Mouse (Mus musculus) embryonic facial prominence, embryonic 13.5 days (tissue): ENCODE results near the gene Cpa5. TPM values are rescaled to one million over a fixed set of nuclear protein-coding genes. Genes with fewer than 3 reads are reported as not detected.

ENCODE experiments used
- ATAC-seq: fragments of 200-750 bp; cut with Nextera tagmentation; 2 replicates; pipeline ENCODE4 v1.8.0; 2017; ENCODE audit warnings: low read depth; ENCODE audit not compliant: insufficient number of reproducible peaks, insufficient read depth, low FRiP score, low TSS enrichment
- H3K27ac ChIP-seq: fragments of 300-500 bp; sonication (generic); 2 replicates; pipeline ENCODE4 v1.5.1; 2015; ENCODE audit warnings: moderate library complexity, mild to moderate bottlenecking, inconsistent platforms
- H3K27me3 ChIP-seq: fragments of 300-500 bp; sonication (generic); 2 replicates; pipeline ENCODE4 v1.6.1; 2015; ENCODE audit warnings: mild to moderate bottlenecking, inconsistent platforms
- H3K36me3 ChIP-seq: fragments of 300-500 bp; sonication (generic); 2 replicates; pipeline ENCODE4 v1.6.1; 2015; ENCODE audit warnings: mild to moderate bottlenecking, inconsistent platforms
- H3K4me1 ChIP-seq: fragments of 300-500 bp; sonication (generic); 2 replicates; pipeline ENCODE4 v1.6.1; 2015; ENCODE audit warnings: inconsistent platforms
- H3K4me2 ChIP-seq: fragments of 300-500 bp; sonication (generic); 2 replicates; pipeline ENCODE4 v1.6.1; 2015; ENCODE audit warnings: moderate library complexity, mild to moderate bottlenecking, inconsistent platforms
- H3K4me3 ChIP-seq: fragments of 300-500 bp; sonication (generic); 2 replicates; pipeline ENCODE4 v1.5.1; 2015; ENCODE audit warnings: mild to moderate bottlenecking, inconsistent platforms
- H3K9ac ChIP-seq: fragments of 300-500 bp; sonication (generic); 2 replicates; pipeline ENCODE4 v1.6.1; 2015; ENCODE audit warnings: mild to moderate bottlenecking, inconsistent platforms
- H3K9me3 ChIP-seq: fragments of 300-500 bp; sonication (generic); 2 replicates; pipeline ENCODE4 v1.6.1; 2016; ENCODE audit warnings: inconsistent platforms
- WGBS: fragments of 180-500 bp; shearing (Covaris S2); methylation state at CpG from one replicate; pipeline ENCODE4 v1.1.7; 2015; ENCODE audit warnings: mixed read lengths; 5-methylcytosine and 5-hydroxymethylcytosine counted together
- polyA plus RNA-seq: library from polyadenylated mRNA; unstranded; fragments of >200 nt; fragmentation: Nextera tagmentation; extraction: Ambion mirVana; gene quantifications from 2 replicates; pipeline ENCODE4 v1.2.1, GENCODE M21; 2015

The Cpa5 gene
- polyA plus RNA-seq, 1 experiment from 2014 or later = 0.28 TPM

DNA sequence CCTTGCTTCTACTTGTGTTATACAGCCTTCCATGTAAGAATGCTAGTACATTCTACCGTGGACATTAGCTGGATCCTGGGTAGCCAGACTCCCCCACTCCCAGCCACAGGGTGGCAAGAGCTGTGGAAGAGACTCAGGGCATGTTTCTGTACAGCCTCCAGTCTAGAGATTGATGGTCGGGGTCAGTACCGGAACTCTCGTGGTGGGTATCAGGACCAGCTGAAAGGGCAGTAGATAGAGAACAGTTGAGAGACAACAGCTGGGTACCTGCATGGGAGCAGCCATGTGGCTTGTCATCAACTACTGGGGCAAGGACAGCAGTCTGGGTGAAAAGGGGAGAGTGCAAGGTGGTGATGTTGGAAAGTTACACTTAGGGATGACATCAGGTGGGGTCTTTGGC is 5.7 kb upstream of the Cpa5 start:
- Histone ChIP-seq H3K27me3 (no peaks in the 10 kb centered on the region), H3K27ac (peak overlapping the region; percentile 23; the same call in 1 of the 2 replicates), H3K9me3 (no peaks in the 10 kb centered on the region), H3K4me2 (no peak overlapping the region), H3K4me3 (no peak overlapping the region), H3K36me3 (no peaks in the 10 kb centered on the region), H3K4me1 (peaks cover 14% of the 10 kb centered on the region), H3K9ac (no peak overlapping the region)
- 90% methylated on average over 4 of the region's 4 CpGs for WGBS
- no peak for ATAC-seq

DNA sequence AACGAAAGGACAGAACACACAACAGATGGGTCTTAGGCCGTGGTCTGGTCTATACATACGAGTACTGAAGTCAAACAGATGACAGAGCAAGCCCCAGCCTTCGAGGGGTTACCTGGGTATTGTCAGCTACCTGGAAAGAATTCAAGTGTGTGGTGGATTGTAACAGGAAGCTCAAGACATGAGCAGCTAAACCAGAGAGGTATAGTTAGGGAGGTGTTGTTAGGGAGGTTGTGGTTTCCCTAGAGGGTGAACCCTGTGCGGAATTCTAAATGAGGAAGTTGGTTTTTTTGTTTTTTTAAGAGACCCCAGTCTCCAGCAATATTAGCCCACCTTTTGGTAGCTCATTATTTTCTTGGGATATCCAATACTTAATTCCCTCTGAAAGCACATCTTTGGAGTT is 5.1 kb upstream of the Cpa5 start:
- ATAC-seq = no peak

DNA sequence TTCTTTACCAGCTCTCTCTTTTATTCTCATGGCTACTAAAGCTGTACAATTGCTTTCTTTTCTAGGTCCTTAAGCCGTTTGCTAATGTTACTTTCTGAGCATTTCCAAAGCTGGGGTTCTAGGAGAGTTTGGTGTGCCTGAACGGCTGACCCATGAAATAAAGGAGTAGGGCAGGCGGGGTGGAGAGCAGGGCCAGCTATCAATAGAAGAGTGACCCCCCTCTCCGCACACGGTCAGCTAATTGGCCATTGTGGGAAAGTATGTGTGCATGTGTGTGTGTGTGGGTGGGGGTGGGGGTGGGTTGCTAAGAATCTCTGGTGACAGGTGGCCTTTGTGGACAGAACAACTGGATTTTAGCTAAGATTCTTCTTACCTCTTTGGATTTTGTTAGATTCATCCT is 402 bp downstream of the Cpa5 start:
- no peaks in the 10 kb centered on the region for H3K9me3 ChIP-seq
- 75% methylated on average over 5 of the region's 5 CpGs for WGBS
- no peak overlapping the region for H3K4me2 ChIP-seq
- H3K27me3 ChIP-seq = no peaks in the 10 kb centered on the region
- H3K4me3 ChIP-seq = no peak overlapping the region
- H3K9ac ChIP-seq = no peak overlapping the region
- no peak for ATAC-seq
- H3K36me3 ChIP-seq = no peaks in the 10 kb centered on the region
- H3K27ac ChIP-seq = no peak overlapping the region
- H3K4me1 ChIP-seq = peaks cover 28% of the 10 kb centered on the region

More for the DNA sequence above, 5.1 kb upstream of the Cpa5 start:
- Histone ChIP-seq H3K4me3 (no peak overlapping the region), H3K9ac (no peak overlapping the region), H3K36me3 (no peaks in the 10 kb centered on the region), H3K9me3 (no peaks in the 10 kb centered on the region), H3K27me3 (no peaks in the 10 kb centered on the region), H3K27ac (peak overlapping the region; percentile 23; the same call in 1 of the 2 replicates), H3K4me1 (peaks cover 14% of the 10 kb centered on the region), H3K4me2 (no peak overlapping the region)
- 75% methylated on average over 5 of the region's 5 CpGs for WGBS

DNA sequence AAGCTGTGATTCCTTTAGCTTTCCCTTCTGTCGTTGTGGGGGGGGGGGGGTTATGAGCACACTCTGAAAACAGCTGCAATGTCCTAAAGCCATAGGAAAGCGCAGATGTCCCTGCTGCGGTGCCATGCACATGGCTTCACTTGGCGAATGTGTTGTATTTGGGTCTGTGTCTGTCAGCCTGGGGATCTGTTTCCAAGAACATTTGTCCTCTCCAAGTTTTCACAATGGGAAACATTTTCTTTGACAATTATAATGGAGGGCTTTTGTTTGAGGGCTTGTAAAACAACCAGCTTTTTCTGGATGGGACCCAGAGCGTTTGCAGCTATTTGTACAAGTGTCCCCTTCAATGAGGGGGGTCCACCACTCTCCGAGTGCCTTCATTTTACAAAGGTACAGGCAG is 3.4 kb downstream of the Cpa5 start:
- peak overlapping the region; percentile 95 for H3K27ac ChIP-seq

DNA sequence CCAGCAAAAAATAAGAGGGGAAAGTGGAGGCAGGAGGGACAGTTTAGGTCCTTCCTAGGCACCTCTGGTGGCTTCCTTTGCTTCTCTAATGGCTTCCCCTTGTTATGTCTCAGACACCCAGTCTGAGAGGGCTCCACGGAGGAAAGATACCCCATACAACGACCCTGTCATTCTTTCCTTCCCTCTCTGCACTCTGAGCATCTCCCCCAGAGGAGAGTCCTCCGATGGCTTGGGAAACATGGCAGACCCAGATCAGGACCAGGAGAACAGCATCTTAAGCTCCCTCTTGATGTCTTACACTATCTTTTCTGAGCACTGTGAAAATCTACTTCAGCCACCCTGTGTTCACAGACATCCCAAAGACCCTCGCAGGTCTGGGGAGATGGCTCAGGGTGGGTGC is 4.9 kb downstream of the Cpa5 start:
- Histone ChIP-seq H3K27me3 (no peaks in the 10 kb centered on the region), H3K4me3 (no peak overlapping the region), H3K9me3 (no peaks in the 10 kb centered on the region), H3K36me3 (no peaks in the 10 kb centered on the region), H3K9ac (no peak overlapping the region), H3K4me2 (peak overlapping the region; percentile 57; the same call in 1 of the 2 replicates), H3K4me1 (peaks cover 60% of the 10 kb centered on the region), H3K27ac (peak overlapping the region; percentile 95)
- WGBS = 25% methylated on average over 4 of the region's 4 CpGs
- ATAC-seq = no peak

More for the DNA sequence above, 3.4 kb downstream of the Cpa5 start:
- no peaks in the 10 kb centered on the region for H3K27me3 ChIP-seq
- no peak overlapping the region for H3K4me3 ChIP-seq
- H3K9me3 ChIP-seq = no peaks in the 10 kb centered on the region
- no peak overlapping the region for H3K9ac ChIP-seq
- ATAC-seq = no peak
- H3K4me1 ChIP-seq = peaks cover 52% of the 10 kb centered on the region
- WGBS = 69% methylated on average over 6 of the region's 6 CpGs
- H3K4me2 ChIP-seq = no peak overlapping the region
- H3K36me3 ChIP-seq = no peaks in the 10 kb centered on the region

DNA sequence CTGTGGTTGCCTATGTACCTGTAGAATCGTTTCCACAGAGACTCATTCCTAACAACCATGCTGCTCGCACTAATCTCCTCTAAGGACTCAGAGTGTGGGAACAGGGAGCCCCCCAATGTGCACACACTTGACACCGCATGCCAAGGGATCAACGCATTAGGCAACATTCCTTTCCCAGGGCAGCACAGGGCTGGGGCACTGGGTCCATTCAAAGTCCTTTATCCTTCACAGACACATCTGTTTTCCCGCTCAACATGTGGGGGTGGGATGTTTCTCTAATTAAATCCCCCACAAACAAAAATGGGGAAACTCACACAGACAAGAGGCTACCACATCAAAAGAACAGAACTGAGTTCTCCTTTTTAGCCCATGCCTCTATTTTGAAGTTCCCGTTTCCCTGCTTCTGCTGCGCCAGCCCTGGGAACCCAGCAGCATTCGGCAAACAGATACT is 5.7 kb downstream of the Cpa5 start:
- Histone ChIP-seq H3K4me2 (peak overlapping the region; percentile 57), H3K4me1 (peaks cover 60% of the 10 kb centered on the region)
- ATAC-seq = no peak

DNA sequence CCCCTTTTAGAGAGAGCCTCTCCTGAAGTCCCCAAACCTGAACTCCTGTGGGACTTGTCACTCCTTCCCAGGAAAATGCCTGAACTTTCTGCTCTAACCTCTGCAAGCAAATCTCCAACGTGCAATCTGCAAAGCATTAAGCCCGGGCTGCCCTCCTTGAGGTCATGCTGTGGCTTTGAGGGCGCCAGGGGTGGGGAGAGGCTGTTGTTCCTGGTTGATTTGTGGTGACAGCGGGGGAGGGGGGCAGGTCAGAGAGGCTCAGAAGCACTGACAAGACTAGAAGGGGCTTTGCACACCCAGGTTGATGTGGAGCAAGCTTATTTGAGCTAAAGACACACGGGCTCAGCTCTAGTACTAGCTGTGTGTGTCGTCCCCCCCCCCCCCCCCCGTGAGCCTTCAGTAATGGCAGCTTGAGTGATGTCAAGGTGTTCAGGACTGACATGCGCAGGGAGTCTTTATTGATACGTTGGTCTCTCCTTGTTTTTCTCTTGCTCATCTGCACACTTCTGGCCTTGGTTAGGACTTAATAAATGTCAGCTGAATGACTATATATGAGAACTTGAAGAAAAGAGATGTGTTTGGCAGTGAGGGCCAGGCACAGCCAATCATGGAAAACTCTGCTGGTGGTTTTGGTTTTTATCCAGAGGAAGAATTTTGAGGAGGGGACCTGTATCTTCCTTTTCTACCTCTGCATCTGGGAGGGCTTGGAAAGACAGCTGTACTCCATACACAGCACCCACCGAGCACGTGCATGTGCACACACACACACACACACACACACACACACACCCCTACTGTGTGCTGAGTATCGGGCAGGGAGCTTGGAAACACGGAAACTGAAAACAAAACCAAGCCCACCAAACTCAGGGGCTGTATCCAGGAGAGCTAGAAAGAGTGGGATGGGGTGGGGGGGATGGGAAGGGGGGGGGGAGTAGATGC is 6.5 kb downstream of the Cpa5 start:
- Histone ChIP-seq H3K4me3 (peak overlapping the region; percentile 26), H3K9me3 (no peaks in the 10 kb centered on the region), H3K4me2 (peak overlapping the region; percentile 57), H3K36me3 (no peaks in the 10 kb centered on the region), H3K4me1 (peaks cover 60% of the 10 kb centered on the region), H3K27me3 (no peaks in the 10 kb centered on the region), H3K27ac (peak overlapping the region; percentile 95), H3K9ac (peak overlapping the region; percentile 46; the same call in 1 of the 2 replicates)
- peak; percentile 53 for ATAC-seq
- WGBS = 3% methylated on average over 13 of the region's 13 CpGs

More for the DNA sequence above, 5.7 kb downstream of the Cpa5 start:
- H3K27ac ChIP-seq = peak overlapping the region; percentile 95
- 2% methylated on average over 8 of the region's 8 CpGs for WGBS
- no peak overlapping the region for H3K4me3 ChIP-seq
- H3K36me3 ChIP-seq = no peaks in the 10 kb centered on the region
- H3K27me3 ChIP-seq = no peaks in the 10 kb centered on the region
- 0 out of 2 replicates have a peak overlapping the region, but pooled peaks have one; percentile 46 for H3K9ac ChIP-seq
- no peaks in the 10 kb centered on the region for H3K9me3 ChIP-seq

DNA sequence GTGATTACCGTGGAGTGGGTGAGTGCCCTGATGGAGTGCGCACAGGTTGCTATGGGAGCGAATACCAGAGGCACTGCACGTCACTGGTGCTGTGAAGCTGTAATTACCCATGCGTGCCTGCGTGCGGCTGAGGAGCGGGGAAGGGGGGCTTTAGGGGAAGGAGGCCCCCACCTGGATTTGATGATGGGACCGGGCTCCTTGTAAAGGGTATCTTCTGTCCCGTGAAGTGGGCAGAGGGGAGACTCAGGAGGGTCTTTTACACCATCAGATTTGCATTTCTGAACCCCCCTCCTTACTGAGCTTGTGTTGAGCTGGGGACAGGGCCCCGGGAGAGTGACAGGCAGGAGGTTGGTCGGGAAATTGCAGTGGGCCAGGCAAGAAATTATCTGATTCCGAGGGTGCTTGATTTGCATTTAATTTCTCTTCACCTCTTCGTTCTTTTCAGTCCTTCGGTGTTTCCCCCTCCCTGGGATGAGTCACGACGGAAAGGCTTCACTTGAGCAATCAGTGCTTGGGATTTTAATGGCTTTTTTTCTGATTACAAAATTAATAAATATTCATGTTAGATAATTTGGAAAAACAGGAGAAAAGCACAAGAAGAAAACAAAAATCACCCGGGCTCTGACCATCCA is 7.3 kb downstream of the Cpa5 start:
- H3K4me3 ChIP-seq = peak overlapping the region; percentile 26
- H3K4me2 ChIP-seq = peak overlapping the region; percentile 57
- no peaks in the 10 kb centered on the region for H3K36me3 ChIP-seq
- 3% methylated on average over 18 of the region's 18 CpGs for WGBS
- peak overlapping the region; percentile 57 for H3K9ac ChIP-seq
- H3K27ac ChIP-seq = peak overlapping the region; percentile 95
- no peaks in the 10 kb centered on the region for H3K27me3 ChIP-seq
- ATAC-seq = peak; percentile 61
- no peaks in the 10 kb centered on the region for H3K9me3 ChIP-seq
- H3K4me1 ChIP-seq = peaks cover 60% of the 10 kb centered on the region

DNA sequence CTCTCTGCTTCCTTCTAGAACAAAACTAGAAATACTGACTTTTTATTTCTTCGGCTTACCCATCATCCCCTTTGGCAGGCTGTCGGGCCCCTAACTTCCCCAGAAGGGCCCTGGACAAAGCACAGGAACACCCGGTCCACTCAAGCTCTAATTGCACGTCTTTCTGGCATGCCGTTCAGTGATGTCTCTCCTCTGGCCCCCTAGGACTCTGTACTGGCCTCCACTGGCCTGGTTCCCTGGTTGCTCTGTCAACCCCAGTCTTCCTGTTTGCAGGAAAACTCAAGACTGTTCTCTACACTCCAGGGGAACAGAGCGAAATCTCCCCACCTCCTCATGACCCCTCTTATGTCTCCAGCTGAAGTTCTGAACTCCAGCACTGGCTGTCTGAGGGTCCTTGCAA is 7.9 kb downstream of the Cpa5 start:
- H3K9me3 ChIP-seq = no peaks in the 10 kb centered on the region
- peak overlapping the region; percentile 95 for H3K27ac ChIP-seq
- 0 out of 2 replicates have a peak overlapping the region, but pooled peaks have one; percentile 21 for H3K9ac ChIP-seq
- peaks cover 60% of the 10 kb centered on the region for H3K4me1 ChIP-seq
- H3K36me3 ChIP-seq = no peaks in the 10 kb centered on the region
- no peak overlapping the region for H3K4me2 ChIP-seq
- H3K4me3 ChIP-seq = no peak overlapping the region
- ATAC-seq = no peak
- WGBS = 32% methylated on average over 6 of the region's 6 CpGs
- H3K27me3 ChIP-seq = no peaks in the 10 kb centered on the region

DNA sequence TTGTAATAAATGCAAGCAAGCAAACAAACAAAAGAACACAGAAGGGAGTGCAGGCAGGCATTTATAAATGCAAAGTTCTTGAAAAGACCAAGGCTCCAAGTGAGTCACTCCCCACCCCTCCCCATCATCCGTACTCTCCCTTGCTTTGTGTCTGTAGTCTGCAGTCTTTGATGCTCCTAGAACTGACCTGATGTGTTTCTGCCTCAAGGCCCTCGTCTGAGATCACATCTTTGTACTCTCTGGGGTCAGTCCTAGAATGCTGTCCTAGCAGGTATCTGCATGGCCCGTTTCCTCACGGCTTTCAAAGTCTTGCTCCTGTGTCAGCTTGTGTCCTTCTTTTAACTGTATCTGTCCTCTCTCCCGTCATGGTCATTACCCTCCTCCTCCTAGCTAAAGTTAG is 8.8 kb downstream of the Cpa5 start:
- H3K4me2 ChIP-seq = no peak overlapping the region
- H3K9ac ChIP-seq = no peak overlapping the region
- no peak overlapping the region; the same call in 1 of the 2 replicates for H3K27ac ChIP-seq
- peaks cover 53% of the 10 kb centered on the region for H3K4me1 ChIP-seq
- H3K9me3 ChIP-seq = no peaks in the 10 kb centered on the region
- no peak for ATAC-seq
- no peaks in the 10 kb centered on the region for H3K36me3 ChIP-seq
- H3K27me3 ChIP-seq = no peaks in the 10 kb centered on the region
- WGBS = 75% methylated on average over 5 of the region's 5 CpGs
- H3K4me3 ChIP-seq = no peak overlapping the region

DNA sequence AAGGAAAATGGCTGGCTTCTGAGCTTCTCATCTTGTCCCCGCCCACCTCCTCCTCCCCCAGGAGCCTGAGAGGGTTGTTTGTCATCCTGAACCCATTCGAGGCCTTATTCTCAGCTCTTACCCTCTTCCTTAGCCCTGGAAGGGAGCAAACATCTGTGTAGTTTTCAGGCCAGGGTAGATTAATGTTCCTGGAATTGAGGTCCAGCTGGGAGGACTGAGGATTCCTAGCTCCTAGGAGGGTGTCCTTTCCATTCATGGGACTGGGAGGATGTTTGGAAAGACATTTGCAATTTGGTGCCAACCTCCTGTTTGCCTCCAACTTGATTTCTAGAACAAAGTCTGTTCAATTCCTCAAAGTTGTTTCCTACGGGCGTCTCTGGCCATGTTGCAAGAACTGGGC is 9.8 kb downstream of the Cpa5 start:
- ATAC-seq = no peak
- H3K36me3 ChIP-seq = no peaks in the 10 kb centered on the region
- 0 out of 2 replicates have a peak overlapping the region, but pooled peaks have one; percentile 51 for H3K27ac ChIP-seq
- peaks cover 44% of the 10 kb centered on the region for H3K4me1 ChIP-seq
- H3K9me3 ChIP-seq = no peaks in the 10 kb centered on the region
- no peaks in the 10 kb centered on the region for H3K27me3 ChIP-seq
- H3K4me2 ChIP-seq = no peak overlapping the region
- H3K4me3 ChIP-seq = no peak overlapping the region
- WGBS = 83% methylated on average over 4 of the region's 4 CpGs
- no peak overlapping the region for H3K9ac ChIP-seq
